Mouse (Mus musculus) forebrain, postnatal 0 days (tissue): ENCODE measurements around the gene Txn2. TPM values are rescaled to one million over a fixed set of nuclear protein-coding genes. Genes with fewer than 3 reads are reported as not detected.

Source experiments
- ATAC-seq: fragments of 200-750 bp; cut with Nextera tagmentation; 2 replicates; pipeline ENCODE4 v1.8.0; 2017; ENCODE audit warnings: mild to moderate bottlenecking, moderate library complexity
- DNase-seq: peaks from one replicate; pipeline ENCODE4 v3.0.0-alpha.2; 2015
- H3K27ac ChIP-seq: fragments of 300-500 bp; sonication (generic); 2 replicates; pipeline ENCODE4 v1.5.1; 2014; ENCODE audit warnings: low read depth, mild to moderate bottlenecking, antibody characterized with exemption, low read length, moderate library complexity, mixed read lengths
- H3K27me3 ChIP-seq: fragments of 300-500 bp; sonication (generic); 2 replicates; pipeline ENCODE4 v1.6.1; 2014; ENCODE audit warnings: mild to moderate bottlenecking, low read length, mixed read lengths; ENCODE audit not compliant: insufficient read depth
- H3K36me3 ChIP-seq: fragments of 300-500 bp; sonication (generic); 2 replicates; pipeline ENCODE4 v1.6.1; 2014; ENCODE audit warnings: mild to moderate bottlenecking, moderate library complexity; ENCODE audit not compliant: insufficient read depth
- H3K4me1 ChIP-seq: fragments of 300-500 bp; sonication (generic); 2 replicates; pipeline ENCODE4 v1.6.1; 2014; ENCODE audit warnings: antibody characterized with exemption; ENCODE audit not compliant: insufficient read depth
- H3K4me2 ChIP-seq: fragments of 300-500 bp; sonication (generic); 2 replicates; pipeline ENCODE4 v1.6.1; 2014; ENCODE audit warnings: low read depth, mild to moderate bottlenecking, moderate library complexity
- H3K4me3 ChIP-seq: fragments of 300-500 bp; sonication (generic); 2 replicates; pipeline ENCODE4 v1.5.1; 2014; ENCODE audit warnings: low read depth, low read length, mixed read lengths
- H3K9ac ChIP-seq: fragments of 300-500 bp; sonication (generic); 2 replicates; pipeline ENCODE4 v1.6.1; 2014; ENCODE audit warnings: mild to moderate bottlenecking
- H3K9me3 ChIP-seq: fragments of 300-500 bp; sonication (generic); 2 replicates; pipeline ENCODE4 v1.6.1; 2016; ENCODE audit warnings: low read length
- CTCF ChIP-seq: sonication (generic); IDR thresholded peaks from 2 replicates; pipeline ENCODE4 v1.5.1; 2016; ENCODE audit warnings: antibody characterized with exemption, control low read depth, low read depth
- WGBS: fragments of 180-500 bp; shearing (Covaris S2); extraction: QIAGEN DNeasy Blood & Tissue Kit; methylation state at CpG from one replicate; pipeline ENCODE4 v1.1.7; 2014; 5-methylcytosine and 5-hydroxymethylcytosine counted together
- polyA plus RNA-seq: library from polyadenylated mRNA; unstranded; fragments of >200 nt; fragmentation: Nextera tagmentation; extraction: Ambion mirVana; gene quantifications from 2 replicates; pipeline ENCODE4 v1.2.1, GENCODE M21; 2015
- total RNA-seq: library from RNA; depleted of rRNA; stranded (reverse); fragments of >200 nt; gene quantifications from 2 replicates; pipeline ENCODE4 v1.2.3, GENCODE M21; 2014

Txn2 gene
- total and polyA plus RNA-seq, 2 experiments from 2014 or later: 35.8 to 200 TPM

GRCm38 (mm10) chr15:77926921-77927320, 1.9 kb downstream of the Txn2 start:
- no peaks in the 10 kb centered on the region for H3K27me3 ChIP-seq
- H3K4me1 ChIP-seq: peaks cover 14% of the 10 kb centered on the region
- H3K4me2 ChIP-seq: no peak overlapping the region
- peaks cover 25% of the 10 kb centered on the region for H3K36me3 ChIP-seq
- TF ChIP-seq CTCF: no peak
- WGBS: 92% methylated on average over 5 of the region's 5 CpGs
- ATAC-seq (no peak), DNase-seq (no peak)
- H3K9me3 ChIP-seq: no peaks in the 10 kb centered on the region
- no peak overlapping the region for H3K4me3 ChIP-seq
- no peak overlapping the region for H3K9ac ChIP-seq
- H3K27ac ChIP-seq: no peak overlapping the region

GRCm38 (mm10) chr15:77925195-77925594, 3.6 kb downstream of the Txn2 start:
- ATAC-seq: no peak
- no peak for TF ChIP-seq CTCF
- Histone ChIP-seq H3K9me3 (no peaks in the 10 kb centered on the region), H3K36me3 (peaks cover 40% of the 10 kb centered on the region), H3K27ac (no peak overlapping the region), H3K27me3 (no peaks in the 10 kb centered on the region), H3K4me1 (peaks cover 14% of the 10 kb centered on the region), H3K4me3 (no peak overlapping the region), H3K4me2 (no peak overlapping the region), H3K9ac (no peak overlapping the region)
- 96% methylated on average over 2 of the region's 2 CpGs for WGBS
- DNase-seq: no peak

GRCm38 (mm10) chr15:77923267-77924035, 5.4 kb downstream of the Txn2 start:
- peaks cover 55% of the 10 kb centered on the region for H3K36me3 ChIP-seq
- DNase-seq (no peak), ATAC-seq (no peak)
- H3K27me3 ChIP-seq: no peaks in the 10 kb centered on the region
- H3K4me2 ChIP-seq: no peak overlapping the region
- no peak overlapping the region for H3K4me3 ChIP-seq
- no peak overlapping the region for H3K27ac ChIP-seq
- no peak overlapping the region for H3K9ac ChIP-seq
- TF ChIP-seq CTCF: no peak
- H3K4me1 ChIP-seq: peaks cover 6% of the 10 kb centered on the region; the same call in 1 of the 2 replicates
- no peaks in the 10 kb centered on the region for H3K9me3 ChIP-seq
- 70% methylated on average over 9 of the region's 9 CpGs for WGBS

GRCm38 (mm10) chr15:77922710-77923109, 6.1 kb downstream of the Txn2 start:
- no peak overlapping the region for H3K4me3 ChIP-seq
- H3K4me2 ChIP-seq: no peak overlapping the region
- DNase-seq: no peak
- H3K27ac ChIP-seq: no peak overlapping the region
- ATAC-seq: no peak
- no peak overlapping the region for H3K9ac ChIP-seq
- H3K27me3 ChIP-seq: no peaks in the 10 kb centered on the region
- peaks cover 2% of the 10 kb centered on the region; the same call in 1 of the 2 replicates for H3K4me1 ChIP-seq
- WGBS: 87% methylated on average over 9 of the region's 9 CpGs
- no peaks in the 10 kb centered on the region for H3K9me3 ChIP-seq
- peaks cover 60% of the 10 kb centered on the region for H3K36me3 ChIP-seq
- no peak for TF ChIP-seq CTCF

GRCm38 (mm10) chr15:77921636-77922035, 7.2 kb downstream of the Txn2 start:
- H3K27ac ChIP-seq: no peak overlapping the region
- no peak for TF ChIP-seq CTCF
- WGBS: 87% methylated on average over 6 of the region's 6 CpGs

GRCm38 (mm10) chr15:77920511-77921462, 8.0 kb downstream of the Txn2 start:
- WGBS: 78% methylated on average over 10 of the region's 10 CpGs

More at GRCm38 (mm10) chr15:77921636-77922035, 7.2 kb downstream of the Txn2 start:
- Histone ChIP-seq H3K4me2 (no peak overlapping the region), H3K4me1 (no peaks in the 10 kb centered on the region), H3K4me3 (no peak overlapping the region), H3K9me3 (no peaks in the 10 kb centered on the region), H3K9ac (no peak overlapping the region), H3K27me3 (no peaks in the 10 kb centered on the region), H3K36me3 (peaks cover 61% of the 10 kb centered on the region)
- ATAC-seq (no peak), DNase-seq (no peak)

More at GRCm38 (mm10) chr15:77920511-77921462, 8.0 kb downstream of the Txn2 start:
- TF ChIP-seq CTCF: peak; percentile 47
- Histone ChIP-seq H3K36me3 (peaks cover 69% of the 10 kb centered on the region), H3K9me3 (no peaks in the 10 kb centered on the region), H3K4me2 (no peak overlapping the region), H3K27me3 (no peaks in the 10 kb centered on the region), H3K27ac (no peak overlapping the region), H3K4me1 (no peaks in the 10 kb centered on the region), H3K9ac (no peak overlapping the region), H3K4me3 (no peak overlapping the region)
- DNase-seq (no peak), ATAC-seq (no peak)
